Mouse (Mus musculus) adrenal gland, adult (tissue): Measurements from ENCODE around the gene Thbs4.
"Not testable (repeated sequence)": the region's sequence is repeated elsewhere in the genome, so short reads cannot be mapped to it uniquely, and the experiment has no call there.

Source experiments
- DNase-seq, 2 experiments: peaks; one replicate each; pipeline ENCODE4 v3.0.0; 2022 to 2023; ENCODE audit warnings: low spot score in 1 of 2; ENCODE audit not compliant: inconsistent age in 2 of 2

Gene Thbs4

DNA sequence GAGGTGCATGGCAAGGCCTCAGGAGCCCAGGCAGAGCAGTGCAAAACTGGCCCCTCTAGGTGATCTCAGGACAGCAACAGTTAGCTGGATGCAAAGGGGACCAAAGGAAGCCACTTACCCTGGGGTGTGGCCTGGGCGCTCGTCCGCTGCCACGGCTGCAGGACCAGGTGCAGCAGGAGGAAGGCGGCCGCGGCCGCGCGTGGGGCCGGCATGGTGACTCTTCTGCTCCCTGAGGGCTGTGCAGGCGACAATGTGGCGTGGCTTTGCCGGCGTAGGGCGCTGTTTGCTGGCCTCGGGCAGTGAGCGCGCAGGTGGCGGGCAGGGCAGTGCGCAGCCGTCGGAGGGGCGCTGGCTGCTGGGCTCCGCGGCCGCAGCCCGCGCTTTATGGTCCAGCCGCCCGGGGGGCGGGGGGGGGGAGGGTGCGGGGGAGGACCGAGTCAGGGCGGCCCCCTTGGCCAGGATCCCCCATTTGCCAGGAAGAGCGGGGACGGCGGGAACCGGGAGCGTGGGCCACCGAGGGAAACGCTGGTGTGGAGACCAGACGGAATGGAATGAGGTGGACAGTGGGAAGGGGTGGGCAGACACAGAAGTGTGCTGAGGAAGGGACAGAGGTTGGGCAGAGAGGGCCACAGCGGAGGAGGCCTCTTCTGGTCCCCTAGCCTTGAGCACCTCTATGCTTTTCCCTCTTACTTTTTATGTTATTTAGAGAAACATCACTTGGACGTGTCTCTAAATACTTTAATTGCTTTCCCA, at the start of gene Thbs4:
Gene Thbs4 (minus strand): TSS at position 357 of the 753 bp plus-strand sequence.
- no peak for DNase-seq

DNA sequence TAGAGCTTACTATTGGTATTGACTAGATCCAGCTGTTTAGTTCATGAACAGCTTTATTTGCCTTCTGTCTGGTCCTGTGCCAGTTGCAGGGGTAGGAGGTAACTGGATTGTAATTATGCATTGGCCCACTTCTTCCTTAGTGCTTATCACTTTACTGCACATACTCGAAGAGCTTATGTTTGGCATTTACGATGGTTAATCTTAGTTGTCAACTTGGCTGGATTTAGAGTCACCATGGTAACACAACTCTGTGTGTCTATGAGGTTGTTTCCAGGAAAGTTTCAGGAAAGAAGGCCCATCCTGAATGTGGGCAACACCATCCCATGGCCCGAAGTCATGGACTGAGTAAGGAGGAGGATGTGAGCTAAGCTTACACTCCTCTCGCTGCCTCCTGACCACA, 38.5 kb upstream of the Thbs4 start:
- no peak for DNase-seq

- no peak for DNase-seq
Measured at GRCm38 (mm10) chr13:92828820-92829219, 34.2 kb upstream of the Thbs4 start.

DNA sequence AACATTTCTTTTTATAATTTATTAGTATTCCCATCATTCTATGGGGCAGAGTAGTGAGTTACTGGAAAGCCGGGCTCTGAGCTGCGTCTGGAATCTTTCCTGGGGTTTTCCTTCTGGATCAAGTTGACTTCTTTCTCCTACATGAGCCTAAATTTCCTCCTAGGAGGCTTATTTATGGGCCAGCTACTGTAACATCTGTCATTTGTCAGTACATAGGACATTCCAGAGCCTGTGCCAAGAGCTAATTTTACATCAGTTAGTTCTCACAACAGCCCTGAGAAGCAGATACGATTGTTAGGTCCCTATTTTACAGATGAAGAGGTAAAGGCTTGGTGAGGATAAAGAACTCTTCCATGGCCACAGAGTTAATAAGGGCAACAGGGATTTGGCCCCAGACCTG, 22.7 kb upstream of the Thbs4 start:
- no peak for DNase-seq

- no peak for DNase-seq
Measured at GRCm38 (mm10) chr13:92816329-92816728, 21.7 kb upstream of the Thbs4 start.

DNA sequence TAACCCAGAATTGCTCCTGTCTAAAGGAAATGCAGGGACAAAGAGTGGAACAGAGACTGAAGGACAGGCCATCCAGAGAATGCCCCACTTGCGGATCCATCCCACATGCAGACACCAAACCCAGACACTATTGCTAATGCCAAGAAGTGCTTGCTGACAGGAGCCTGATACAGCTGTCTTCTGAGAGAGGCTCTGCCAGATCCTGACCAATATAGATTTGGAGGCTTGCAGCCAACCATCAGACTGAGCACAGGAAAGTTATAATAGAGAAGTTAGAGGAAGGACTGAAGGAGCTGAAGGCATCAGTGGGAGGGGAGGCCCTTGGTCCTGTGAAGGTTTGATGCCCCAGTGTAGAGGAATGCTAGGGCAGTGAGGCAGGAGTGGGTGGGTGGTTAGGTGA, 16.0 kb upstream of the Thbs4 start:
- DNase-seq, result not testable (repeated sequence)

- no peak for DNase-seq
Measured at GRCm38 (mm10) chr13:92807849-92808248, 13.2 kb upstream of the Thbs4 start.

DNA sequence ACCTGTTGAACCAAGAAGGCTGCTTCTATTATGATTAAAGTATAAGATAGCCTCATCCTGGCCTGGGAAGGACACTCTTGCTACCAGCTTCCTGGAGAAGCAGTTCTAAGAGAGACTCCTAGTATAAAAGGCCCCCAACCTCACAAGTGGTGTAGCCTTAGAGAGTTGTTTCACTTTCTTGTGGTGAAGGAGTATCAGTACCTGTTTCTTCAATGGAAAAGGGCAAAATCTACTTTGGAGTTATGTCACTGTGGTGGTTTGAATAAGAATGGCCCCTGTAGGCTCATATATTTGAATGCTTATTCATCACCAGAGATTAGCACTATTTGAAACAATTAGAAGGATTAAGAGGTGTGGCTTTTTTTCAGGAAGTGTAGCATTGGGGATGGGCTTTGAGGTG, 12.2 kb upstream of the Thbs4 start:
- no peak for DNase-seq

GRCm38 (mm10) chr13:92799306-92799925, 4.8 kb upstream of the Thbs4 start:
- no peak for DNase-seq

GRCm38 (mm10) chr13:92798830-92799229, 4.2 kb upstream of the Thbs4 start:
- no peak for DNase-seq

DNA sequence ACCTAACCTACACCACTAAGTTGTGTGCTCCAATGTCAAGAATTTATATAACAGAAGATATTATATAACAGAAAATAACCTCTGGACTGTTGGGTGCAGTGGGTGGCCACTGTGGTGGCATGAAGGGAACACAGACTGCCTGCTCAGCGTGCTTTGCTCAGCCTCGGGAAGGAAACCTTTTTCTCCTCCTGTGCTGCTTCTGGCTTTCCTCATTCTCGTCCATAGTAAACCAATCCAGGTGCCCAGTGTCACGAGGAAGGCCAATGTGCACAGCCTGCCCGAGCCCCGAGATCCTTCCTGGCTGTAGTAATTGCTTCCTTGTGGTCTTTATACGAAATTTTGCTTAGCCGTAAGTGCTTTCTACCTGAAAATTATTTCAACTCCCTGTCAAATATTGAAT, 982 bp downstream of the Thbs4 start:
- DNase-seq, result no peak

DNA sequence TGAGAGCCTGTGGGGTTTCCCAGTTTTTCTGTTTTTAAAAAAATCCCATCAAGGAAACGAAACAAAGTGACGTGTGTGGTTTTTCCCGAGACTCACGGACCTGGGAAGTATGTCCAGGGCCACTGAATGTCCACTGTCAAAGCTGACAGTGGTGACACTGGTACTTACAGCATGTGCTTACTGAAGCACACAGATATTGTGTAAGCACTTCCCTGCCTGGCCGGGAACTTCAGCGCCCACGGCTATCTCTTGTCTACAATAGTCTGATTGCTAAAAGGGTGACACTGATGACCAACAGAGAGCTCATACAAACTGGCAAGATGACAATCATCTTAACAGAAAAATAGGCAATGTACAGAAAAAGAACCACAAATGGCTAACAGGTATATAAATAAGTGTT, 3.1 kb downstream of the Thbs4 start:
- DNase-seq, result no peak

- DNase-seq, result no peak
Measured at GRCm38 (mm10) chr13:92784311-92784710, 10.3 kb downstream of the Thbs4 start.

GRCm38 (mm10) chr13:92783551-92783950, 11.1 kb downstream of the Thbs4 start:
- no peak for DNase-seq

- DNase-seq, result no peak
Measured at GRCm38 (mm10) chr13:92780927-92781326, 13.7 kb downstream of the Thbs4 start.

GRCm38 (mm10) chr13:92780076-92780475, 14.5 kb downstream of the Thbs4 start:
- no peak for DNase-seq

- no peak for DNase-seq
Measured at GRCm38 (mm10) chr13:92778642-92779041, 16.0 kb downstream of the Thbs4 start.

DNA sequence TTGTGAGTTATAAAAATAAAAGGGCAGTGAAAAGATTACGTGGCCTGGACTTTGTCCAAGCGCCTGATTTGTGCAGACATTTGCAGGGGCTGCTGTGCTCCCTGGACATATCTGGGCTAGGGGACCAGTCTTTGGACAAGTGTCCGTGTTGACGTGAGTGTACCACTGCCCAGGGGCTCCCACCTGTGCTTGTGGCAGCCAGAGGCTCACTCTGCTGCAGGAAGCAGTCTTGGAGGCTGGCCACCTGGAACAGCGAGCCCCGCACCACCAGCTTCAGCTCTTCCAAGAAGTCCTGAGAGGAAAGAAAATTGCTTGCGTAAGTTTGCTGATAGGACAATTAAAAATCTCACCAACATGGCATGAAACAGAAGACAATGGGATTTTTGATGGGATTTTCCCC, 18.7 kb downstream of the Thbs4 start:
- DNase-seq, result no peak

GRCm38 (mm10) chr13:92774887-92775286, 19.7 kb downstream of the Thbs4 start:
- DNase-seq, result peak in 1 of 2 experiments; percentile 44

DNA sequence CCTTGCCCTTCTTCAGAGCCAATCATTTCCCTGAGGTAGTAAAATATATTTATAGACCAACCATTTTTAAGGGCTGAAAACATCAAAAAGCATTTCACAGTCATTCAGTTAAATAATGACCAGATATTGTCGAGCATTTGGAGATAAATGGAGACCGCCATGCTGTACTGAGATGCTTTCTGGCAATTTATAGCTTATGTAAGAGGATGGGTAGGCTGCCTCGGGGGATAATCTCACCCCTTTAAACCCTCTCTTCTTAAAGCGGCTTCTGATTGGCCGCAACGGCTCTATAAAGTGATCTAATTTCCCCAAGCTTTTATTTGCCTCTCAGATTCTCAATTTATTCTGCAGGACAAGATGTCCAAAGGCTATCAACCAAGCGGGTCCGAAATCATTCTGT, 22.1 kb downstream of the Thbs4 start:
- no peak for DNase-seq

DNA sequence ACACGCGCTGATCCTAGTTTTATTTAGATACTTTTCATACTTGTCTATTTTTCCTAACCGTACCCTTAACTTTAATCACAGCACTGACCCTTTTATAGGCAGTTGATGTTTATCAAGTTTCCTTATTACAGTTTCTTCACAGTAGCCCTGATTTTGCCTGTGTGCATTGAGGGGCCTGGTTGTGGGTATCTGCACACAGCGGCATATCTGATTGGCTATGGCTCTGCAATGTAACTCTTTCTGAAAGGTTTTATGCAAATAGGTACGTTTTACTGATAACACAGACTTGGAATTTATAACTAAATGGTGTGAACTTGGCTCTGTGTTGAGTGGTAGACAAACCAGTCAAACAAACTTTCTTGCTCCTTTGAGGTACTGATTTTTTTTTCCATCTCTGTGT, 23.1 kb downstream of the Thbs4 start:
- DNase-seq, result no peak

DNA sequence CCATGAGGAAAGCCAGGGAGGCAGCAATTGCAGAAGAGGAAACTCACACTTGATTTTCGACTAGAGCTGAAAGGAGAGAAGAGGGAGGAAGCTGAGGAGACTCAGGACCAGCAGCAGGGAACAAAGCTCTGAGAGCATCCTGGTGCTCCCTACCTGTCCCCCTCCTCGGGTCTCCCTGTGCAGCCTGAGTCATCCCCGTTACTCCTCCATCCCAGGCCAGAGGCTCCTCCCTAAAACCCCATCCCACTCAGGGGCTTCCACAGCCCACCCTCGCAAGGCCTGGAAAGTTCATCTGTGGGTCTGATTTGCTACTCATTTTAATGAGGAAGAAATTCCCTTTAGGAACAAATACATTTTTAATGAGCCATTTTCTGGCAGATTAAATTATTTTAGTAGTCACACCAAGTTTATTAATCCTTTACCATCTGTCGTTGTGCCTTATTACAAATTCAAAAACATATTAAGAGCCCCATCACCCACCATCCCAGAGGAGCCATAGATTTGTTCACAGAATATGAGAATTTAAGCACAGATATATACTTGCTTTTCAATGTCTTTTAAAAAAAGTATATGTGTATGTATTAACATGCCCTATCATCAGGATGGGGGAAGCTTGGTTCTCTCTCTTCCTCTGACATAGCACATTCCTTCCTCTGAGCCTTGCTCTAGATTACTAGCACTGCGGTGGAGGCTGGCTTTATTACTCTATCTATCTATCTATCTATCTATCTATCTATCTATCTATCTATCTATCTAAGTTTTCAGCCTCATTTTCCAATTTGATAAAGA, 29.0 kb downstream of the Thbs4 start:
- DNase-seq, result no peak
